13 mouse cellular contexts compared by ENCODE assay signal in genomic region chr16:18384211-18384610, GRCm38 (mm10). TPM values are rescaled to one million over a fixed set of nuclear protein-coding genes. Genes with fewer than 3 reads are reported as not detected.
A peak's percentile ranks its signal among the peaks of the same experiment; 100 is the strongest.
DNase-seq lines count a peak whose midpoint lies in the region; ATAC-seq lines count a peak whose summit lies in the region.
"Had no signal": no experiment of that assay in that cellular context is flagged by ENCODE, and none has a peak within 500 bp of the region (broad histone marks: within the 10 kb centered on the region; RNA-seq: fewer than 3 reads in every experiment).

No protein-coding gene starts in this region.

- 52% methylated on average over 7 of the region's 7 CpGs for WGBS in hindbrain, embryonic 13.5 days
- 74% methylated on average over 7 of the region's 7 CpGs for WGBS in hindbrain, embryonic 11.5 days

- H3K4me1 ChIP-seq in hindbrain, embryonic 13.5 days (replicated peaks): peaks cover 96% of the 10 kb centered on the region
- peaks cover 38% of the 10 kb centered on the region for H3K4me1 ChIP-seq in hindbrain, embryonic 11.5 days (replicated peaks; ENCODE audit: control insufficient read depth, insufficient read depth, low read length)

- no peaks in the 10 kb centered on the region for H3K9me3 ChIP-seq in hindbrain, embryonic 13.5 days
- H3K9me3 ChIP-seq in hindbrain, embryonic 11.5 days (ENCODE audit: control insufficient read depth, low read length): no peaks in the 10 kb centered on the region
- H3K9me3 ChIP-seq: embryonic facial prominence, embryonic 13.5 days had no signal

- no peaks in the 10 kb centered on the region for H3K27me3 ChIP-seq in hindbrain, embryonic 13.5 days
- no peaks in the 10 kb centered on the region for H3K27me3 ChIP-seq in hindbrain, embryonic 11.5 days (ENCODE audit: control insufficient read depth, insufficient read depth, low read length)
- H3K27me3 ChIP-seq: embryonic facial prominence, embryonic 13.5 days; Patski had no signal

- peak; percentile 23 for DNase-seq in cerebellum, adult 11 months
- no peak for DNase-seq in cerebellum, postnatal 4 days (ENCODE audit: low spot score in 2 of 2)
- no peak for DNase-seq in hindbrain, embryonic 11.5 days (ENCODE audit: low spot score)
- peak; percentile 63 to 64 for DNase-seq in right cerebral cortex, postnatal 10 days (ENCODE audit: low spot score in 2 of 2)
- no peak for DNase-seq in right cerebral cortex, postnatal 25 days
- DNase-seq in urinary bladder, adult 18-20 months (ENCODE audit: low spot score in 2 of 2): no peak
- DNase-seq: heart, postnatal 14 days; lung, adult 2 months had no signal

- H3K9ac ChIP-seq in hindbrain, embryonic 13.5 days: no peak overlapping the region
- H3K9ac ChIP-seq in hindbrain, embryonic 11.5 days (ENCODE audit: low read depth, low read length): no peak overlapping the region
- H3K9ac ChIP-seq: embryonic facial prominence, embryonic 13.5 days had no signal

- H3K4me2 ChIP-seq in hindbrain, embryonic 13.5 days: no peak overlapping the region
- no peak overlapping the region for H3K4me2 ChIP-seq in hindbrain, embryonic 11.5 days (replicated peaks; ENCODE audit: low read depth, low read length)
- H3K4me2 ChIP-seq: embryonic facial prominence, embryonic 13.5 days; midbrain, embryonic 11.5 days had no signal

- H3K36me3 ChIP-seq in hindbrain, embryonic 13.5 days: peaks cover under 1% of the 10 kb centered on the region; the same call in 1 of the 2 replicates
- H3K36me3 ChIP-seq in hindbrain, embryonic 11.5 days (ENCODE audit: control insufficient read depth, insufficient read depth, low read length): no peaks in the 10 kb centered on the region
- H3K36me3 ChIP-seq: embryonic facial prominence, embryonic 13.5 days had no signal

- peak overlapping the region; percentile 49; the same call in 1 of the 2 replicates for H3K27ac ChIP-seq in hindbrain, embryonic 13.5 days
- no peak overlapping the region for H3K27ac ChIP-seq in hindbrain, embryonic 11.5 days (ENCODE audit: low read depth, low read length)
- H3K27ac ChIP-seq: embryonic facial prominence, embryonic 13.5 days had no signal

- H3K4me3 ChIP-seq in hindbrain, embryonic 13.5 days: no peak overlapping the region
- no peak overlapping the region for H3K4me3 ChIP-seq in hindbrain, embryonic 11.5 days (ENCODE audit: low read depth, low read length)
- H3K4me3 ChIP-seq: embryonic facial prominence, embryonic 13.5 days had no signal

- no peak for ATAC-seq in hindbrain, embryonic 13.5 days (ENCODE audit: low FRiP score)
- no peak for ATAC-seq in hindbrain, embryonic 11.5 days (ENCODE audit: low FRiP score)
- ATAC-seq in erythroid progenitor cell, adult 5-6 weeks (replicated peaks; ENCODE audit: low FRiP score, poor library complexity, severe bottlenecking): no peak
- ATAC-seq: Patski had no signal

RNA-seq across cellular contexts. Expression of gene Arvcf, which starts 36.2 kb away (rescaled TPM):
- polyA plus RNA-seq in hindbrain, embryonic 13.5 days (2015; fragmentation: Nextera tagmentation; extraction: Ambion mirVana): 81.1 and 88.9 TPM in 2 replicates
- polyA plus RNA-seq in hindbrain, embryonic 11.5 days (2014; fragmentation: Nextera tagmentation; extraction: Ambion mirVana): 59.2 and 62.0 TPM in 2 replicates
- total RNA-seq in erythroid progenitor cell, adult 5-6 weeks (2015; ENCODE audit: low replicate concordance): 3.2 and 8.8 TPM in 2 replicates
- 6.2 and 22.0 TPM in 2 replicates for total RNA-seq in erythroid progenitor cell, adult 5-6 weeks (2017; ENCODE audit: low replicate concordance)

RNA-seq across cellular contexts. Expression of gene Tango2, which starts 36.3 kb away (rescaled TPM):
- 76.0 and 79.8 TPM in 2 replicates for polyA plus RNA-seq in hindbrain, embryonic 13.5 days (2015; fragmentation: Nextera tagmentation; extraction: Ambion mirVana)
- polyA plus RNA-seq in hindbrain, embryonic 11.5 days (2014; fragmentation: Nextera tagmentation; extraction: Ambion mirVana): 51.3 and 54.0 TPM in 2 replicates
- 61.3 and 62.5 TPM in 2 replicates for total RNA-seq in erythroid progenitor cell, adult 5-6 weeks (2015; ENCODE audit: low replicate concordance)
- total RNA-seq in erythroid progenitor cell, adult 5-6 weeks (2017; ENCODE audit: low replicate concordance): 47.2 and 51.9 TPM in 2 replicates

RNA-seq across cellular contexts. Expression of gene Txnrd2, which starts 42.0 kb away (rescaled TPM):
- polyA plus RNA-seq in hindbrain, embryonic 13.5 days (2015; fragmentation: Nextera tagmentation; extraction: Ambion mirVana): 26.1 and 27.0 TPM in 2 replicates
- polyA plus RNA-seq in hindbrain, embryonic 11.5 days (2014; fragmentation: Nextera tagmentation; extraction: Ambion mirVana): 22.2 and 23.8 TPM in 2 replicates
- total RNA-seq in erythroid progenitor cell, adult 5-6 weeks (2015; ENCODE audit: low replicate concordance): 117 and 217 TPM in 2 replicates
- 138 and 221 TPM in 2 replicates for total RNA-seq in erythroid progenitor cell, adult 5-6 weeks (2017; ENCODE audit: low replicate concordance)

RNA-seq across cellular contexts. Expression of gene Comt, which starts 42.4 kb away (rescaled TPM):
- polyA plus RNA-seq in hindbrain, embryonic 13.5 days (2015; fragmentation: Nextera tagmentation; extraction: Ambion mirVana): 85.9 and 88.5 TPM in 2 replicates
- polyA plus RNA-seq in hindbrain, embryonic 11.5 days (2014; fragmentation: Nextera tagmentation; extraction: Ambion mirVana): 49.6 and 53.9 TPM in 2 replicates
- 129 and 131 TPM in 2 replicates for total RNA-seq in erythroid progenitor cell, adult 5-6 weeks (2015; ENCODE audit: low replicate concordance)
- 66.4 and 67.4 TPM in 2 replicates for total RNA-seq in erythroid progenitor cell, adult 5-6 weeks (2017; ENCODE audit: low replicate concordance)

Comparison
In these comparisons a context has a peak if more than half of its experiments do, and no peak if none do; other contexts are left out.
1. DNase-seq: peak in cerebellum, adult 11 months (single experiment) and right cerebral cortex, postnatal 10 days (2 of 2); none in cerebellum, postnatal 4 days (0 of 2), hindbrain, embryonic 11.5 days (single experiment), right cerebral cortex, postnatal 25 days (single experiment) and urinary bladder, adult 18-20 months (0 of 2).